Mouse (Mus musculus) natural killer cell, adult 2 months (primary cell): Measurements from ENCODE around the gene Casp8ap2.

Experiments used
- DNase-seq, 2 experiments: peaks; one replicate each; pipeline ENCODE4 v3.0.0; 2022; ENCODE audit warnings: low spot score in 2 of 2

The Casp8ap2 gene

DNA sequence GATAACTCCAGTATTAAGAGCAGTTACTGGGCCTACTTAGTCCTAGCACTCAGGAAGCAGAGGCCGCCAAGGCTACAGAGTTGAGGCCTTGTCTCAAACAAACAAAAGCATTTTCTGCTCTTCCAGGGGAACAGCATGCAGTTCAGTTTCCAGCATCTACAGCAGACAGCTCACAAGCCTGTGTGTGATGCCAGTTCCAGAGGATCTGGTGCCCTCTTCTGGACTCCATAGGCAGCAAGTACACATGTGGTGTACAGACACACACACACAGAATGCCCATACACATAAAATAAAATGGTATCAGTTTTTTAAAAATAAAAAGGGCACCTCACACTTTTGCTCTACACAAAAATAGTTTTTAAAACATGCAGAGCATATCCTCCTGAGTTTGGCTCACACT lies 53.0 kb downstream of the Casp8ap2 start:
- no peak for DNase-seq

DNA sequence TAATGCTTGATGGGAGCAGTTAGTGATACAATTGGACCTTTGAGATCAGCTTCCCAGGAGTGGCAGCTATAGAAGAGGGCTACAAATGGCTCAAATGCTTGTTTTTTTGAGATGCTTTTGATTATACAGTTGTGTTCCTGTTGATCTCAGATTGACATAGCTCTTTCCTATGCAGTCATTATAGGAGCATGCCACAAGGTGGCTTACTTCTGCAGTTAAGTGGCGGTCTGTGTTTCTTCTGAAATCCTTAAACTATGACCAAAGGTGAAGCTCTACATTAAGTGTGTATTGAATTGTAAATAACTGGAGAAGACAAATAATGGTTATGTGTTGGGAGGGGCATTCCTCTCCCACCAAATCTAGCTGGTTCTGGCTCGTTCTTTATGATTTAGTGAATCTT lies 54.6 kb downstream of the Casp8ap2 start:
- DNase-seq: no peak

DNA sequence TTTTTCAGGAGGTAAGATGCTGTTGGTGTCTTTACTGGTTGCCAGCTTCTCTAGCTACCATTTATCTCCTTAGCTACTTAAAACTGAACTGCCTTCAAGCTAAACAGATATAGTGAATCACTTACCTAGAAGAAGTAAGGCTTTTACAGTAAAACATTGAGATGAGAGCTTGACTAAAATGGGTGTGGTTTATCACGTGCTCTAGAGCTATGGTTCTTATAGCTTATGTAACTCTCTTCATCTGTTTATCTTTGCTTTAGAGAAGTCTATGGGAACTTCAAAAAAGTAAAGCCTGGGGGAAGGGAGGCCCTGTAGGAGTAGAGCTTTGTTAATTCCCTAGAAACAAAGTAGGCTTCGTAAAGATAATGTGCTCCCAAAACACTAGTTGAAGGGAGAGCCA lies 58.8 kb downstream of the Casp8ap2 start:
- DNase-seq: no peak

DNA sequence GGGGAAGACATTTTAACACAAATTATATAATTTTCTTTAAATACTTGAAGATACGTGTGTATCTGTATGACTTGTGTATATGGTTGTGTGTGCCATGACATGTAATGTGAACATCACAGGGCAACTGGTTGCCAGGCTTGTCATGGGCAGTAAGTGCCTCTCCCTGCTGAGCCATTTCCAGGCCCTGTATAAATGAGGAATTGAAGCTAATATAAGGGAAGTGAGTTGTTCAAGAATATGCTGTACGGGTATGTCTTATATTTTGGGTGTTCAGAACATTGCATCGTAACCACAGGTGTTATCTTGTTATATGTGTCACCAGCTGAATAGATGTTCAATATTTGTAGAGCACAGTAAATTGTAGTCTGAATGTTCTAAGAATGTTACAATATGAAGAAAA lies 62.2 kb downstream of the Casp8ap2 start:
- no peak for DNase-seq

DNA sequence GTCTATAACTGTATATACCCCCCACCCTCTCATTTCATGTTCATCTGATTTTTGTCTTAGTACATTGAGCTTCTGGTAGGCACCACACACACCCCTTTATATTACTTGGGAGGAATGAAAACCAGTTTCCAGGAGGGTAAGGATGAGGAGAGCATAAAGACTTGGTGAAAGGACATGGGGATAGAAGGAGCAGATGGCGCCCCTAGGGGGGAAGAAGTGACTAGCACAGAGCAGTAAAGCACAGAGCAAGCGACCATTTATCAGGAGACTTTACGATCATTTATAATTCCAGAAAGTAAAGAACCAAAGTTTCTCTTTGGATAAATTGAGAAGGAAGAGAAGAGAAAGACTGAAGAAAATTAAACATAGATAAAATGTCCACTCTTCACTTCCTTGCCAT lies 65.6 kb downstream of the Casp8ap2 start:
- no peak for DNase-seq

DNA sequence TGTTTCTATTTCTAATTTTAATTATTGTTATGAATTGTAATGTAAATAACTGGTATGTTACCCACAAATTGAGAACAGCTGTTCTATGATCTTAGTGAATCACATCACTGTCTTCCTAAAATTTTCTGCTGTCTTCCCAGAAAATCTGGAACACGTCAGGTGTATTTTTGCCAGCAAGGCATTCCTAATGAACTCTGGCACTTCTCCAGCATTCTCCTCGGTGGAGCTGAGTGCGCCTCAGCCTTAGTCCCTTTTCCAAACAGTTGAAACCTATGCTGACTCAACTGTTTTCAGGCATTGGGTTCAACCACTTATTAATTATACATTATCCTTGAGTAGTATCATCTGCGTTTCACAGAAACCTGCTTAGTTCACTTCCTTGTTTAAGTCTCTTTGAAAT lies 67.2 kb downstream of the Casp8ap2 start:
- no peak for DNase-seq

DNA sequence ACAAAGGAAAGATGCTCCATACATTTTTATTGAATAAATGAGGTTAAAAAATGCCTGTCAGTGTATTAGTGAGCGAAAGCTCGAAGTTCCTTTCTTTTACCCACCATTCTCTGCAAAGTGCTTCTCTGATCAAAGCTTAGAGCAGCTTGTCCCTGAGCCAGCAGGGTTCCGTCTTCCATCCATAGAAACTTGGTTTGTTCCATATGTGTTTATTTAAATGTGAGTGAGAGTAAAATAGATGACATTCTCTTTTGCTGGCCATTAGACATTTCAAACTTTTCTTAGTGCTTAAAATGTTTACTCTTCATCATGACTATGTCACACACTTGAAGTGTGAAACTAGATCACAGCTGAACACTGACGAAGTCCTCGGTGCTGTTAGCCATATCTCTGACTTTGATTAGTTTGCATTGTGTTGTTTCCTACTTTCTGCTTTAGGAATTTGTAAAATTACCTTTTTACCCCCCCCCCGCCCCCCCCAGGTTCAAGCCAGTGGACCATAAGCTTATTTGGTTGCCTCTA lies 67.9 kb downstream of the Casp8ap2 start:
- no peak for DNase-seq
